Mouse (Mus musculus) forebrain, postnatal 0 days (tissue): Measurements from ENCODE around the gene Slc27a4. TPM values are rescaled to one million over a fixed set of nuclear protein-coding genes. Genes with fewer than 3 reads are reported as not detected.

Source experiments
- ATAC-seq: fragments of 200-750 bp; cut with Nextera tagmentation; 2 replicates; pipeline ENCODE4 v1.8.0; 2017; ENCODE audit warnings: mild to moderate bottlenecking, moderate library complexity
- DNase-seq: peaks from one replicate; pipeline ENCODE4 v3.0.0-alpha.2; 2015
- H3K27ac ChIP-seq: fragments of 300-500 bp; sonication (generic); 2 replicates; pipeline ENCODE4 v1.5.1; 2014; ENCODE audit warnings: low read depth, mild to moderate bottlenecking, antibody characterized with exemption, low read length, moderate library complexity, mixed read lengths
- H3K27me3 ChIP-seq: fragments of 300-500 bp; sonication (generic); 2 replicates; pipeline ENCODE4 v1.6.1; 2014; ENCODE audit warnings: mild to moderate bottlenecking, low read length, mixed read lengths; ENCODE audit not compliant: insufficient read depth
- H3K36me3 ChIP-seq: fragments of 300-500 bp; sonication (generic); 2 replicates; pipeline ENCODE4 v1.6.1; 2014; ENCODE audit warnings: mild to moderate bottlenecking, moderate library complexity; ENCODE audit not compliant: insufficient read depth
- H3K4me1 ChIP-seq: fragments of 300-500 bp; sonication (generic); 2 replicates; pipeline ENCODE4 v1.6.1; 2014; ENCODE audit warnings: antibody characterized with exemption; ENCODE audit not compliant: insufficient read depth
- H3K4me2 ChIP-seq: fragments of 300-500 bp; sonication (generic); 2 replicates; pipeline ENCODE4 v1.6.1; 2014; ENCODE audit warnings: low read depth, mild to moderate bottlenecking, moderate library complexity
- H3K4me3 ChIP-seq: fragments of 300-500 bp; sonication (generic); 2 replicates; pipeline ENCODE4 v1.5.1; 2014; ENCODE audit warnings: low read depth, low read length, mixed read lengths
- H3K9ac ChIP-seq: fragments of 300-500 bp; sonication (generic); 2 replicates; pipeline ENCODE4 v1.6.1; 2014; ENCODE audit warnings: mild to moderate bottlenecking
- H3K9me3 ChIP-seq: fragments of 300-500 bp; sonication (generic); 2 replicates; pipeline ENCODE4 v1.6.1; 2016; ENCODE audit warnings: low read length
- CTCF ChIP-seq: sonication (generic); IDR thresholded peaks from 2 replicates; pipeline ENCODE4 v1.5.1; 2016; ENCODE audit warnings: antibody characterized with exemption, control low read depth, low read depth
- WGBS: fragments of 180-500 bp; shearing (Covaris S2); extraction: QIAGEN DNeasy Blood & Tissue Kit; methylation state at CpG from one replicate; pipeline ENCODE4 v1.1.7; 2014; 5-methylcytosine and 5-hydroxymethylcytosine counted together
- polyA plus RNA-seq: library from polyadenylated mRNA; unstranded; fragments of >200 nt; fragmentation: Nextera tagmentation; extraction: Ambion mirVana; gene quantifications from 2 replicates; pipeline ENCODE4 v1.2.1, GENCODE M21; 2015
- total RNA-seq: library from RNA; depleted of rRNA; stranded (reverse); fragments of >200 nt; gene quantifications from 2 replicates; pipeline ENCODE4 v1.2.3, GENCODE M21; 2014; rRNA removed

The Slc27a4 gene
- 74.9 and 82.9 TPM in 2 replicates for total RNA-seq
- polyA plus RNA-seq = 32.3 and 40.3 TPM in 2 replicates

DNA sequence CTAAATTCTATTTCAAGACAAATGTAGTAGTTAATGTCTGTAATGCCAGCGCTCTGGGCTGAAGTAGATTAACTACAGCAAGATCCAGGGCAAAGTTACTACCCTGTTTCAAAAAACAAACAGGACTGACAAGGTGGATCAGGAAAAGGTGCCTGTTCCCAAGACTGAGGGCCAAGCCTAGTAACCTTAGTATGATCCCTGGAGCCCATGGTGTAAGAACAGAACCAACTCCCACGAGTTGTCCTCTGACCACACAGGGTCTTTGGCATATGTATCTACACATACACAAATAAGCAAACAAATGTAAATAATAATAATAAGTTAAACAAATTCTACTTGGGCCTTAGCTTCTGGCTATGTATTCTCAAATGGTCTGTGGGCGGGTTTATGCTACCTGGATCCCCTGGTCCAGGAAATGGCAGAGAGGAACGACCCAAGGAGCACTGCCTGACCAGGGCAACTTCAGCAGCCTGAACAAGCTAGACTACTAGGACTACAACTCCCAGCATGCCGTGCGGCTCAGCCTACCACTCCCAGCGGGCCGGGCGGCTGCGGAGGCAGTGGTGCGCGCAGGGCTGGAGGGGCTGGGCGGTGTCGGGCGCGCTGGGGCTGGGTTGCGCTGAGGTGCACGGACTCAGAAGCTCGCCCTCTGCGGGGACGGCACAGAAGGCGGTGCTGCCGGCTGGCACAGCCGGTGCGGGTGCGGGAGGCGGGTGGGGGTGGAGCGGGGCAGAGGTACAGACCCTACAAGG lies at the start of gene Slc27a4:
TSS of gene Slc27a4 (plus strand) at position 560 of the 752 bp plus-strand sequence.
- DNase-seq (peak; percentile 93), ATAC-seq (peak; percentile 99)
- H3K4me1 ChIP-seq = peaks cover 9% of the 10 kb centered on the region; the same call in 1 of the 2 replicates
- no peaks in the 10 kb centered on the region for H3K27me3 ChIP-seq
- 5% methylated on average over 26 of the region's 28 CpGs for WGBS
- peaks cover 31% of the 10 kb centered on the region for H3K36me3 ChIP-seq
- peak within 1 kb of the TSS; percentile 54 for H3K4me2 ChIP-seq
- H3K27ac ChIP-seq = peak within 1 kb of the TSS; percentile 95
- TF ChIP-seq CTCF = peak; percentile 22; the same call in 1 of the 2 replicates
- peak within 1 kb of the TSS; percentile 84 for H3K4me3 ChIP-seq
- peak within 1 kb of the TSS; percentile 86 for H3K9ac ChIP-seq
- no peaks in the 10 kb centered on the region for H3K9me3 ChIP-seq

DNA sequence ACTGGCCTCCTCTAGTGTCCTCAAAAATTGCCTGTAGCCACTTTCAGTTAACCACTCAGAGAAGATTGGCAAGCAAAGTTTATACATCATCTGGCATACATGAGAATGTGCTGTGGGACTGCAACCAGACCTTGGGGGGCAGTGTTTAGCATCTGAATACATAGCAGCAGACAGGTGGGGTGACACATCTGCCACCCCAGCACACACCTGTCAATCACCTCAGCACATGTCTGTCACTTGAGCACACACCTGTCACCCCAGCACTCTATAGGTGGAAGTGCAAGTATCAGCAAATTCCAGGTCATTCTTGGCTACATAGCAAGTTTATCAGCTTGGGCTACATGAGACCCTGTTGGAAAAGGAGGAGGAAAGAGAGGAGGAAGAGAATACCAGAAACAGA lies 46.7 kb upstream of the Slc27a4 start:
- Histone ChIP-seq H3K27ac (no peak overlapping the region), H3K4me2 (no peak overlapping the region), H3K9me3 (no peaks in the 10 kb centered on the region), H3K36me3 (no peaks in the 10 kb centered on the region), H3K9ac (no peak overlapping the region), H3K27me3 (peaks cover 9% of the 10 kb centered on the region; the same call in 1 of the 2 replicates), H3K4me3 (no peak overlapping the region), H3K4me1 (no peaks in the 10 kb centered on the region)
- DNase-seq (no peak), ATAC-seq (no peak)
- TF ChIP-seq CTCF = no peak

DNA sequence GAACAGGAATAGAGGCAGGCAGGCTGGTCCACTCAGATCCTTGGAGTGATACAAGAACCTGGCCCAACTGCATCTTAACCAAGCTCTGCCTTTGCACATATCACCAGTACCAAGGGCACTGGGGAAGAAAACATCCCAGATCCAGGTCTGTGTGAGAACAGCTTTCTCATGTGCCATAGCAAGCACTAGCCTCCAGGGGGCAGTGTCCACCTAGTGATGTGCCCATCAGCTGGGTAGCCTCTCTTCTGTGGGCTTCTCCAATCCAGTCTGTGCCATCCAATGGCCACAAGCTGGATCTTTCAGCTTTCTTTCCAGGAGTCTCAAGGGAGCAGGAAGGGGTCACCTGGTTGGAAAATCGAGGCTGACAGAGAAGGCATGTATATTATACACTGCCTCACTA lies 37.6 kb upstream of the Slc27a4 start:
- peak; percentile 59 for ATAC-seq
- TF ChIP-seq CTCF = peak; percentile 85

DNA sequence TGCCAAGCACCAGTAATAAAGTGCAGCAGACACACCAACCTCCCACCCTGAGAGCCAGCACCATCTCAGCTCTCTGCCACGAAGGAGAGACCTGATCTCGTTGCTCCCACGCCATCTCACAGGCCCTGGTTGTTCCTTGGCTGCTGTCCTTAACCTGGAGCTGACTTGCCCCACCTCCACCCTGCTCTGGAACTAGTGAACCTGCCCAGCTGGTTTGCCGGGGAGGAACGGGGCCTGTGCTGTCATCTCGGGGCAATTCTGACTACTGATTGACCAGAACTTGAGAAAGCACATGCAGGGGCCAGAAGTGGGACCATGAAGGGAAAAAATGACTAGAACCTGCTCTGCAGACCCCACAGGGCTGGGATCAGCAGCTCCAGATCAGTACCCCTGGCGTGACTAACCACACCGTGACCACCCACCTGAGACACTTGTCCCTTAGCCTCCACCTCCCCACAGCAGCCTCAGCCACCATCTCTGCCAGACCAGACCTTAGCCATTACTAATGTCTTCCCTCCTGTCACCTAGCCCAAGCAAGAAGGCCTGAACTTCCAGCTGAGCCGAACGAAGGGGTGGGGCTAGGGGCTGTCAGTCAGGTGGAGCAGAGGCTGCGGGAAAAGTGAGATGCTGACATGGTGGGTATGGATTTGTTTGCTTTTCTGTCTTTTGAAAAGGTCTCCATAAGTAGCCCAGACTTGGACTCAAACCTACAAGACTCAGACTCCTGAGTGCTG lies 34.3 kb upstream of the Slc27a4 start:
- Histone ChIP-seq H3K27ac (no peak overlapping the region), H3K4me2 (no peak overlapping the region), H3K9ac (no peak overlapping the region), H3K4me3 (no peak overlapping the region), H3K9me3 (no peaks in the 10 kb centered on the region), H3K27me3 (no peaks in the 10 kb centered on the region), H3K36me3 (no peaks in the 10 kb centered on the region; the same call in 1 of the 2 replicates), H3K4me1 (no peaks in the 10 kb centered on the region)
- ATAC-seq (no peak), DNase-seq (no peak)
- WGBS = 70% methylated on average over 11 of the region's 11 CpGs
- TF ChIP-seq CTCF = no peak

More for the DNA sequence above, 37.6 kb upstream of the Slc27a4 start:
- H3K4me1 ChIP-seq = no peaks in the 10 kb centered on the region
- DNase-seq = peak; percentile 60
- H3K9me3 ChIP-seq = no peaks in the 10 kb centered on the region
- no peak overlapping the region for H3K9ac ChIP-seq
- H3K4me2 ChIP-seq = no peak overlapping the region
- H3K36me3 ChIP-seq = no peaks in the 10 kb centered on the region
- no peak overlapping the region for H3K4me3 ChIP-seq
- no peaks in the 10 kb centered on the region for H3K27me3 ChIP-seq
- no peak overlapping the region for H3K27ac ChIP-seq
- 9% methylated on average over 1 of the region's 1 CpGs for WGBS

DNA sequence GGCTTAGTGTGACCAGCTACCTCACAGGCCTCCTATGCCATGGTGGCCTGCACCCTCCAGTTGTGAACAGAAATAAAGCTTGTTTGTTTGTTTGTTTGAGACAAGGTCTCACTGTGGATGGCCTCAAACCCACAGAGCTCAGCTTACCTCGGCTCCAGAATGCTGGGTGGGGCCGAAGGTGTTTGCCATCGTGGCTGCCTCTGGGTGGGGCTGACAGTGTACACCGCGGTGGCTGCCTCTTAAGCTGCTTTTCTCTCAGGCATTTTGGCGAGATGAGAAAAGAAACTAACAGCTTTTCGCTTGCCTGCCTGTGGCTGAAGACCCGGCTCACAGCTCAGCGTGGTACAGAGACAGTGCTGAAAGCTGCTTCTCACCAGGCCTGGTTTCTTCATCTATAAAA lies 33.5 kb upstream of the Slc27a4 start:
- no peaks in the 10 kb centered on the region for H3K9me3 ChIP-seq
- no peak overlapping the region for H3K27ac ChIP-seq
- WGBS = 72% methylated on average over 9 of the region's 9 CpGs
- no peak overlapping the region for H3K4me2 ChIP-seq
- DNase-seq (no peak), ATAC-seq (no peak)
- no peaks in the 10 kb centered on the region for H3K27me3 ChIP-seq
- no peaks in the 10 kb centered on the region for H3K4me1 ChIP-seq
- no peak overlapping the region for H3K4me3 ChIP-seq
- H3K36me3 ChIP-seq = no peaks in the 10 kb centered on the region; the same call in 1 of the 2 replicates
- no peak for TF ChIP-seq CTCF
- no peak overlapping the region for H3K9ac ChIP-seq

DNA sequence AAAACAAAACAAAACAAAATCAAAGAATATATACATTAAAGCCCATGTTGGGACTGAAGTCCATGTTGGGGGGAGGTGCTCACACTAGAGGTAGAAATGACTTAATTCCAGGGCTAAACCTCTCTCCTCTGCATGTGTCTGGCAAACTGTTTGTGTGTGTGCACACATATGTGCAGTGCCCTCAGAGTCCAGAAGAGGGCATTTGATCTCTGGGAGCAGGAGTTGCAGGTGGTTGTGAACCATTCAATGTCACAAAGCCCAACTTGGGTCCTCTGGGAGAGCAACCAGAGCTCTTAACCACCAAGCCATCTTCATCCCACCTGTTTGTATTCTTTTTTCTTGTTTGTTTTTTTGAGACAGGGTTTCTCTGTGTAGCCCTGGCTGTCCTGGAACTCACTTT lies 32.3 kb upstream of the Slc27a4 start:
- ATAC-seq (no peak), DNase-seq (no peak)
- Histone ChIP-seq H3K4me1 (no peaks in the 10 kb centered on the region), H3K9me3 (no peaks in the 10 kb centered on the region), H3K36me3 (no peaks in the 10 kb centered on the region; the same call in 1 of the 2 replicates), H3K9ac (no peak overlapping the region), H3K27ac (no peak overlapping the region), H3K27me3 (no peaks in the 10 kb centered on the region), H3K4me3 (no peak overlapping the region), H3K4me2 (no peak overlapping the region)
- TF ChIP-seq CTCF = no peak
